Mouse (Mus musculus) small intestine, adult 2 months (tissue): ENCODE measurements around the gene Casp9.

Experiments
- CTCF ChIP-seq: fragments of 200-500 bp; IDR thresholded peaks from 2 replicates; pipeline ENCODE4 v1.5.1; 2012; ENCODE audit warnings: low read depth, mild to moderate bottlenecking, control low read depth, inconsistent platforms, low read length, moderate library complexity, mixed read lengths; ENCODE audit not compliant: insufficient replicate concordance, insufficient read length; ENCODE audit errors: extremely low read depth
- POLR2A ChIP-seq: fragments of 200-500 bp; IDR thresholded peaks from 2 replicates; pipeline ENCODE4 v1.6.1; 2012; ENCODE audit warnings: low read depth, mild to moderate bottlenecking, control low read depth, inconsistent platforms, low read length, moderate library complexity

DNA sequence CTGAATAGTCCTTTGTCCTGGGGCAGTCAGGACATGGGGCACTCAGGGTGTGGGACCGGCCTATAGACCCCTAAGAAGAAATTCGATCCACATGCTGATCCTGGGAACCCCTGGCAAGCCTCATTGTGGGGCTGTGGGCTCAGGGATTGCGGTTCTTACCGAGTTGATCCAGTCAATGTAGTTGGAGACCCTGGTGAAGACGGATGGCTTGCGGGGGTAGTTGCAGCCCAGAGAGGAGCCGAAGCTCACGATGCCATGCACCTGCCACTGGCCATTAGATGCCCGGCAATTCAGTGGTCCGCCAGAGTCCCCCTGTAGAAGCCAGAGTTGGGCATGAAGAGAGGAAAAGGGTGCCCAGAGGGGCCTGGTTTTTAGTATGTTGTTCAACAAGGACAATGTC, 24.3 kb downstream of the Casp9 start:
- no peak for TF ChIP-seq POLR2A
- no peak for TF ChIP-seq CTCF
